Mouse (Mus musculus): Measurements from ENCODE around the gene Nfkbil1. TPM values are rescaled to one million over a fixed set of nuclear protein-coding genes. Genes with fewer than 3 reads are reported as not detected.

The Nfkbil1 gene
- polyA plus RNA-seq, 1 experiment from 2014 or later = 5.4 TPM

- no peak overlapping the region for H3K4me3 ChIP-seq (ENCODE audit: low read depth, low read length)
- H3K27ac ChIP-seq (ENCODE audit: low read depth, low read length) = no peak overlapping the region
- 89% methylated on average over 4 of the region's 4 CpGs for WGBS
- no peak overlapping the region for H3K9ac ChIP-seq (ENCODE audit: low read depth, low read length)
- H3K4me1 ChIP-seq (replicated peaks; ENCODE audit: control insufficient read depth, insufficient read depth, low read length) = peaks cover 11% of the 10 kb centered on the region
- no peak for ATAC-seq (replicated peaks; ENCODE audit: low FRiP score)
- no peaks in the 10 kb centered on the region for H3K27me3 ChIP-seq (replicated peaks; ENCODE audit: control insufficient read depth, insufficient read depth, low read length)
- H3K36me3 ChIP-seq (ENCODE audit: control insufficient read depth, insufficient read depth, low read length) = peaks cover 23% of the 10 kb centered on the region; the same call in 1 of the 2 replicates
- no peaks in the 10 kb centered on the region for H3K9me3 ChIP-seq (ENCODE audit: control insufficient read depth, low read length)
- H3K4me2 ChIP-seq = no peak overlapping the region
- DNase-seq (ENCODE audit: low spot score) = no peak
These were observed 11.0 kb downstream of the Nfkbil1 start for GRCm38 (mm10) chr17:35224641-35225040.

DNA sequence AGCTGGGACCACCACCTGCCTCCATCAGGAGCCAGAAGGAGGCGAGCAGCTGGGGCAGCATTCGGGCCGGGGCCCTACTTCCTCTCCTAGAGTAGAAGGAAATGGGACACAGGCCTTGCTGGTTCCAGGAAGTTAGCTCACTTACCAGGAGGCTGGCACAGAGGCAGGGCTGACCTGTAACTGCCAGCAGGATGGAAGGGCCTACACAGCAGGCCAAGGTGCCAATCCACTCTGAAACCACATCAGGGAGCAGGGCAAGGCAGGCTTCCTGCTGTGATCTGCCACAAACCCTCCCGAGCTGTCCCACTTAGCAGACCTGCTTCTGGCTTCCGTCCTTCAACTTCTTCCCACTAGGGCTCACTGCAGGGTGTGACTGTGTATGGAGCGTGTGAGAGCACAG lies 13.3 kb downstream of the Nfkbil1 start:
- 62% methylated on average over 6 of the region's 6 CpGs for WGBS
- Histone ChIP-seq H3K4me1 (replicated peaks; ENCODE audit: control insufficient read depth, insufficient read depth, low read length) (peaks cover 11% of the 10 kb centered on the region), H3K4me2 (no peak overlapping the region), H3K4me3 (ENCODE audit: low read depth, low read length) (no peak overlapping the region), H3K9me3 (ENCODE audit: control insufficient read depth, low read length) (no peaks in the 10 kb centered on the region), H3K27me3 (replicated peaks; ENCODE audit: control insufficient read depth, insufficient read depth, low read length) (no peaks in the 10 kb centered on the region), H3K36me3 (ENCODE audit: control insufficient read depth, insufficient read depth, low read length) (peaks cover 20% of the 10 kb centered on the region; the same call in 1 of the 2 replicates), H3K9ac (ENCODE audit: low read depth, low read length) (no peak overlapping the region), H3K27ac (ENCODE audit: low read depth, low read length) (0 out of 2 replicates have a peak overlapping the region, but pooled peaks have one; percentile 22)
- DNase-seq (ENCODE audit: low spot score) (no peak), ATAC-seq (replicated peaks; ENCODE audit: low FRiP score) (no peak)

- H3K4me1 ChIP-seq (replicated peaks; ENCODE audit: control insufficient read depth, insufficient read depth, low read length) = peaks cover 11% of the 10 kb centered on the region
These were observed 15.2 kb downstream of the Nfkbil1 start, which contains the start of gene Gm16181 for GRCm38 (mm10) chr17:35220156-35220952. Gene Gm16181, plus strand, starts transcription at chr17:35220834.

DNA sequence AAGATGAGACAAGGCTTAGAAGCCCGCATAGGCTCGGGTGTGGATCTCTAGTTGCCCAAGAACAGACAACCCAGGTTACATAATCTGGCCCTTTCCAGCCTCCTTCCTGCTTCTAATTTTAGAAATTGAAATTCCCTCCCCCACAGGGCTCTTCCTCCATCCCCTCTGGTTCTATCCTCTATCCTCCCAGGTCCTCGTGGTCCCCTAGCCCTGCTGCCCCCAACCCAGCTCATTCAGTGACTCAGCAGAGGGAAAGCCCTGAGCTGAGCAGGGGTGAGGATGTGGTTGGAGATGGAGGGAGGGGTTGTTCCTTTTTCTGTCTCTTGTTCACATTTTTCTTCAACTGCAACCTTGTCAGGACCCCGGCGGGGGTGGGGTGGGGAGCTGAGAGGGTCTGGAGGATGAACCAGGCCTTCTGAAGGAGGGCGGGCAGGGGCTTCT lies 16.0 kb downstream of the Nfkbil1 start:
- 0 out of 2 replicates have a peak overlapping the region, but pooled peaks have one; percentile 22 for H3K27ac ChIP-seq (ENCODE audit: low read depth, low read length)
- 38% methylated on average over 6 of the region's 6 CpGs for WGBS
- DNase-seq (ENCODE audit: low spot score) = no peak

More at GRCm38 (mm10) chr17:35220156-35220952, 15.2 kb downstream of the Nfkbil1 start, which contains the start of gene Gm16181:
- DNase-seq (ENCODE audit: low spot score) (no peak), ATAC-seq (replicated peaks; ENCODE audit: low FRiP score) (no peak)
- peak within 1 kb of the TSS; percentile 32; the same call in 1 of the 2 replicates for H3K27ac ChIP-seq (ENCODE audit: low read depth, low read length)
- WGBS = 72% methylated on average over 28 of the region's 28 CpGs
- H3K9me3 ChIP-seq (ENCODE audit: control insufficient read depth, low read length) = no peaks in the 10 kb centered on the region
- H3K9ac ChIP-seq (ENCODE audit: low read depth, low read length) = no peak within 1 kb of the TSS
- no peaks in the 10 kb centered on the region for H3K27me3 ChIP-seq (replicated peaks; ENCODE audit: control insufficient read depth, insufficient read depth, low read length)
- H3K4me2 ChIP-seq = no peak within 1 kb of the TSS
- no peak within 1 kb of the TSS for H3K4me3 ChIP-seq (ENCODE audit: low read depth, low read length)
- peaks cover 19% of the 10 kb centered on the region; the same call in 1 of the 2 replicates for H3K36me3 ChIP-seq (ENCODE audit: control insufficient read depth, insufficient read depth, low read length)

GRCm38 (mm10) chr17:35218516-35219193 lies 16.9 kb downstream of the Nfkbil1 start:
- 43% methylated on average over 18 of the region's 18 CpGs for WGBS
- H3K4me1 ChIP-seq (replicated peaks; ENCODE audit: control insufficient read depth, insufficient read depth, low read length) = peaks cover 11% of the 10 kb centered on the region
- H3K27me3 ChIP-seq (replicated peaks; ENCODE audit: control insufficient read depth, insufficient read depth, low read length) = no peaks in the 10 kb centered on the region
- 0 out of 2 replicates have a peak overlapping the region, but pooled peaks have one; percentile 3 for H3K27ac ChIP-seq (ENCODE audit: low read depth, low read length)
- DNase-seq (ENCODE audit: low spot score) = no peak
- H3K9ac ChIP-seq (ENCODE audit: low read depth, low read length) = no peak overlapping the region
- ATAC-seq (replicated peaks; ENCODE audit: low FRiP score) = peak; percentile 49; the same call in 1 of the 2 replicates
- peak overlapping the region; percentile 22 for H3K4me2 ChIP-seq
- H3K4me3 ChIP-seq (ENCODE audit: low read depth, low read length) = peak overlapping the region; percentile 8; the same call in 1 of the 2 replicates
- peaks cover 14% of the 10 kb centered on the region; the same call in 1 of the 2 replicates for H3K36me3 ChIP-seq (ENCODE audit: control insufficient read depth, insufficient read depth, low read length)
- H3K9me3 ChIP-seq (ENCODE audit: control insufficient read depth, low read length) = no peaks in the 10 kb centered on the region

More for the DNA sequence above, 16.0 kb downstream of the Nfkbil1 start:
- no peak for ATAC-seq (replicated peaks; ENCODE audit: low FRiP score)
- Histone ChIP-seq H3K4me3 (ENCODE audit: low read depth, low read length) (no peak overlapping the region), H3K27me3 (replicated peaks; ENCODE audit: control insufficient read depth, insufficient read depth, low read length) (no peaks in the 10 kb centered on the region), H3K9ac (ENCODE audit: low read depth, low read length) (no peak overlapping the region), H3K36me3 (ENCODE audit: control insufficient read depth, insufficient read depth, low read length) (peaks cover 14% of the 10 kb centered on the region; the same call in 1 of the 2 replicates), H3K9me3 (ENCODE audit: control insufficient read depth, low read length) (no peaks in the 10 kb centered on the region), H3K4me2 (no peak overlapping the region), H3K4me1 (replicated peaks; ENCODE audit: control insufficient read depth, insufficient read depth, low read length) (peaks cover 11% of the 10 kb centered on the region)

DNA sequence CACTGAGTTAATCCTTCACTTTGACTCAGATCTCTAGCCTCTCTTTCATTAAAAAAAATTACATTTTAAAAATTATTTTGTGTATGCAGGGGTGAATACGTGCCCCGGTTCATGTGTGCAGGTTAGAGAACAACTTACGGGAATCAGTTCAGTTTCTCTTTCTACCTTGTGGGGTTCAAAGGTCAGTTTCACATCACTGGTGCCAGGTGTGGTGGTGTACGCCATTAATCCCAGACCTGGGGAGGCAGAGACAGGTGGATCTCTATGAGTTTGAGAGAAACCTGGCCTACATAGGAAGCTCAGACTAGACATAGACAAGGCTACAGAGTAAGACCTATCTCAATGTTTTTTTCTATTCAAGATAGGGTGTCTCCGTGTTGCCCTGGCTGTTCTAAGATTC lies 22.5 kb downstream of the Nfkbil1 start:
- H3K9ac ChIP-seq (ENCODE audit: low read depth, low read length) = no peak overlapping the region
- no peak overlapping the region for H3K4me3 ChIP-seq (ENCODE audit: low read depth, low read length)
- peaks cover 2% of the 10 kb centered on the region; the same call in 1 of the 2 replicates for H3K4me1 ChIP-seq (replicated peaks; ENCODE audit: control insufficient read depth, insufficient read depth, low read length)
- no peak overlapping the region for H3K4me2 ChIP-seq
- DNase-seq (ENCODE audit: low spot score) (no peak), ATAC-seq (replicated peaks; ENCODE audit: low FRiP score) (no peak)
- 85% methylated on average over 5 of the region's 5 CpGs for WGBS
- H3K27ac ChIP-seq (ENCODE audit: low read depth, low read length) = no peak overlapping the region
- no peaks in the 10 kb centered on the region for H3K36me3 ChIP-seq (ENCODE audit: control insufficient read depth, insufficient read depth, low read length)
- no peaks in the 10 kb centered on the region for H3K9me3 ChIP-seq (ENCODE audit: control insufficient read depth, low read length)
- no peaks in the 10 kb centered on the region for H3K27me3 ChIP-seq (replicated peaks; ENCODE audit: control insufficient read depth, insufficient read depth, low read length)

- Histone ChIP-seq H3K27me3 (replicated peaks; ENCODE audit: control insufficient read depth, insufficient read depth, low read length) (no peaks in the 10 kb centered on the region), H3K9me3 (ENCODE audit: control insufficient read depth, low read length) (no peaks in the 10 kb centered on the region), H3K9ac (ENCODE audit: low read depth, low read length) (no peak overlapping the region), H3K4me1 (replicated peaks; ENCODE audit: control insufficient read depth, insufficient read depth, low read length) (peaks cover 2% of the 10 kb centered on the region; the same call in 1 of the 2 replicates), H3K36me3 (ENCODE audit: control insufficient read depth, insufficient read depth, low read length) (no peaks in the 10 kb centered on the region), H3K27ac (ENCODE audit: low read depth, low read length) (no peak overlapping the region), H3K4me3 (ENCODE audit: low read depth, low read length) (no peak overlapping the region), H3K4me2 (no peak overlapping the region)
- 69% methylated on average over 3 of the region's 3 CpGs for WGBS
- no peak for DNase-seq (ENCODE audit: low spot score)
- no peak for ATAC-seq (replicated peaks; ENCODE audit: low FRiP score)
These were observed 25.0 kb downstream of the Nfkbil1 start for GRCm38 (mm10) chr17:35210593-35210992.

- Histone ChIP-seq H3K27me3 (replicated peaks; ENCODE audit: control insufficient read depth, insufficient read depth, low read length) (peaks cover 5% of the 10 kb centered on the region), H3K9me3 (ENCODE audit: control insufficient read depth, low read length) (no peaks in the 10 kb centered on the region), H3K36me3 (ENCODE audit: control insufficient read depth, insufficient read depth, low read length) (no peaks in the 10 kb centered on the region), H3K27ac (ENCODE audit: low read depth, low read length) (no peak overlapping the region), H3K9ac (ENCODE audit: low read depth, low read length) (no peak overlapping the region), H3K4me1 (replicated peaks; ENCODE audit: control insufficient read depth, insufficient read depth, low read length) (peaks cover 2% of the 10 kb centered on the region; the same call in 1 of the 2 replicates), H3K4me2 (no peak overlapping the region), H3K4me3 (ENCODE audit: low read depth, low read length) (no peak overlapping the region)
- DNase-seq (ENCODE audit: low spot score) (no peak), ATAC-seq (replicated peaks; ENCODE audit: low FRiP score) (no peak)
- 61% methylated on average over 12 of the region's 12 CpGs for WGBS
These were observed 25.6 kb downstream of the Nfkbil1 start for GRCm38 (mm10) chr17:35209785-35210535.

All from liver, embryonic 11.5 days (tissue).